15 mouse cellular contexts compared by ENCODE assay signal in genomic region chr8:120129547-120129946, GRCm38 (mm10). TPM values are rescaled to one million over a fixed set of nuclear protein-coding genes. Genes with fewer than 3 reads are reported as not detected.
A peak's percentile ranks its signal among the peaks of the same experiment; 100 is the strongest.
DNase-seq lines count a peak whose midpoint lies in the region; ATAC-seq lines count a peak whose summit lies in the region.
"Had no signal": no experiment of that assay in that cellular context is flagged by ENCODE, and none has a peak within 500 bp of the region (broad histone marks: within the 10 kb centered on the region; RNA-seq: fewer than 3 reads in every experiment).

No protein-coding gene starts in this region.

- H3K4me2 ChIP-seq in hindbrain, embryonic 13.5 days: no peak overlapping the region
- no peak overlapping the region for H3K4me2 ChIP-seq in hindbrain, embryonic 11.5 days (replicated peaks; ENCODE audit: low read depth, low read length)
- no peak overlapping the region for H3K4me2 ChIP-seq in embryonic facial prominence, embryonic 12.5 days (replicated peaks)
- H3K4me2 ChIP-seq: lung, embryonic 15.5 days had no signal

- no peak overlapping the region for H3K4me3 ChIP-seq in hindbrain, embryonic 13.5 days
- no peak overlapping the region for H3K4me3 ChIP-seq in hindbrain, embryonic 11.5 days (ENCODE audit: low read depth, low read length)
- H3K4me3 ChIP-seq in embryonic facial prominence, embryonic 12.5 days: no peak overlapping the region
- H3K4me3 ChIP-seq: gastrocnemius, adult 2 months; lung, embryonic 15.5 days had no signal

- H3K27ac ChIP-seq in hindbrain, embryonic 13.5 days: peak overlapping the region; percentile 9; the same call in 1 of the 2 replicates
- no peak overlapping the region; the same call in 1 of the 2 replicates for H3K27ac ChIP-seq in hindbrain, embryonic 11.5 days (ENCODE audit: low read depth, low read length)
- H3K27ac ChIP-seq in embryonic facial prominence, embryonic 12.5 days: peak overlapping the region; percentile 24; the same call in 1 of the 2 replicates
- H3K27ac ChIP-seq: gastrocnemius, adult 2 months; lung, embryonic 15.5 days had no signal

- WGBS in hindbrain, embryonic 13.5 days: 45% methylated on average over 4 of the region's 4 CpGs
- 51% methylated on average over 4 of the region's 4 CpGs for WGBS in hindbrain, embryonic 11.5 days
- WGBS in embryonic facial prominence, embryonic 12.5 days: 28% methylated on average over 4 of the region's 4 CpGs

- H3K4me1 ChIP-seq in hindbrain, embryonic 13.5 days (replicated peaks): peaks cover 44% of the 10 kb centered on the region
- H3K4me1 ChIP-seq in hindbrain, embryonic 11.5 days (replicated peaks; ENCODE audit: control insufficient read depth, insufficient read depth, low read length): 0 out of 2 replicates have a peak, but pooled peaks cover 5% of the 10 kb centered on the region
- peaks cover 12% of the 10 kb centered on the region for H3K4me1 ChIP-seq in embryonic facial prominence, embryonic 12.5 days

- DNase-seq in embryo, embryonic 10 days (ENCODE audit: low spot score): peak; percentile 51
- DNase-seq in embryo, embryonic 9.5 days (ENCODE audit: extremely low spot score): no peak
- DNase-seq in hindbrain, embryonic 11.5 days (ENCODE audit: low spot score): no peak
- peak; percentile 59 for DNase-seq in Muller cell, postnatal 12 days (ENCODE audit: inconsistent ontology term)
- DNase-seq in thymus, postnatal 10 days (ENCODE audit: low spot score in 2 of 2): no peak
- no peak for DNase-seq in frontal cortex, postnatal 10 days (ENCODE audit: low spot score in 2 of 2)
- DNase-seq: gastrocnemius, adult 2 months; kidney, adult 11 months; kidney, postnatal 4 days; liver had no signal

- H3K27me3 ChIP-seq in hindbrain, embryonic 13.5 days: no peaks in the 10 kb centered on the region
- H3K27me3 ChIP-seq in hindbrain, embryonic 11.5 days (ENCODE audit: control insufficient read depth, insufficient read depth, low read length): no peaks in the 10 kb centered on the region
- H3K27me3 ChIP-seq in embryonic facial prominence, embryonic 12.5 days: peaks cover 6% of the 10 kb centered on the region; the same call in 1 of the 2 replicates

- no peaks in the 10 kb centered on the region for H3K36me3 ChIP-seq in hindbrain, embryonic 13.5 days
- no peaks in the 10 kb centered on the region for H3K36me3 ChIP-seq in hindbrain, embryonic 11.5 days (ENCODE audit: control insufficient read depth, insufficient read depth, low read length)
- no peaks in the 10 kb centered on the region for H3K36me3 ChIP-seq in embryonic facial prominence, embryonic 12.5 days
- H3K36me3 ChIP-seq: lung, embryonic 15.5 days had no signal

- peak overlapping the region; percentile 13; the same call in 1 of the 2 replicates for H3K9ac ChIP-seq in hindbrain, embryonic 13.5 days
- no peak overlapping the region for H3K9ac ChIP-seq in hindbrain, embryonic 11.5 days (ENCODE audit: low read depth, low read length)
- H3K9ac ChIP-seq in embryonic facial prominence, embryonic 12.5 days: no peak overlapping the region
- H3K9ac ChIP-seq: lung, embryonic 15.5 days had no signal

- H3K9me3 ChIP-seq in hindbrain, embryonic 13.5 days: no peaks in the 10 kb centered on the region
- no peaks in the 10 kb centered on the region for H3K9me3 ChIP-seq in hindbrain, embryonic 11.5 days (ENCODE audit: control insufficient read depth, low read length)
- H3K9me3 ChIP-seq in embryonic facial prominence, embryonic 12.5 days: no peaks in the 10 kb centered on the region
- H3K9me3 ChIP-seq: lung, embryonic 15.5 days had no signal

- ATAC-seq in hindbrain, embryonic 13.5 days (ENCODE audit: low FRiP score): no peak
- no peak for ATAC-seq in hindbrain, embryonic 11.5 days (ENCODE audit: low FRiP score)
- ATAC-seq in embryonic facial prominence, embryonic 12.5 days (ENCODE audit: insufficient number of reproducible peaks, insufficient read depth, low FRiP score, low TSS enrichment): no peak
- ATAC-seq: activated CD4-positive, CD25-positive, alpha-beta regulatory T cell, adult 4 months had no signal

RNA-seq across cellular contexts. Expression of gene 6430548M08Rik, which starts 15.6 kb away (rescaled TPM):
- 23.2 and 24.8 TPM in 2 replicates for polyA plus RNA-seq in hindbrain, embryonic 13.5 days (2015; fragmentation: Nextera tagmentation; extraction: Ambion mirVana)
- polyA plus RNA-seq in hindbrain, embryonic 11.5 days (2014; fragmentation: Nextera tagmentation; extraction: Ambion mirVana): 9.8 and 11.2 TPM in 2 replicates
- 5.9 and 6.5 TPM in 2 replicates for polyA plus RNA-seq in embryonic facial prominence, embryonic 12.5 days (2016; fragmentation: Nextera tagmentation; extraction: Ambion mirVana)
- polyA plus RNA-seq: activated CD4-positive, CD25-positive, alpha-beta regulatory T cell, adult 4 months had no signal

RNA-seq across cellular contexts. Expression of gene Zdhhc7, which starts 28.3 kb away (rescaled TPM):
- polyA plus RNA-seq in hindbrain, embryonic 13.5 days (2015; fragmentation: Nextera tagmentation; extraction: Ambion mirVana): 27.9 and 29.3 TPM in 2 replicates
- polyA plus RNA-seq in hindbrain, embryonic 11.5 days (2014; fragmentation: Nextera tagmentation; extraction: Ambion mirVana): 24.6 and 25.2 TPM in 2 replicates
- polyA plus RNA-seq in embryonic facial prominence, embryonic 12.5 days (2016; fragmentation: Nextera tagmentation; extraction: Ambion mirVana): 34.7 and 38.9 TPM in 2 replicates

RNA-seq across cellular contexts. Expression of gene Fam92b, which starts 47.7 kb away (rescaled TPM):
- polyA plus RNA-seq in hindbrain, embryonic 13.5 days (2015; fragmentation: Nextera tagmentation; extraction: Ambion mirVana): 2.2 and 2.6 TPM in 2 replicates
- polyA plus RNA-seq in hindbrain, embryonic 11.5 days (2014; fragmentation: Nextera tagmentation; extraction: Ambion mirVana): 2.1 and 2.7 TPM in 2 replicates
- 0.70 and 1.7 TPM in 2 replicates for polyA plus RNA-seq in embryonic facial prominence, embryonic 12.5 days (2016; fragmentation: Nextera tagmentation; extraction: Ambion mirVana)
- polyA plus RNA-seq: activated CD4-positive, CD25-positive, alpha-beta regulatory T cell, adult 4 months; urinary bladder, adult 2 months had no signal

Comparison
In these comparisons a context has a peak if more than half of its experiments do, and no peak if none do; other contexts are left out.
1. DNase-seq: peak in embryo, embryonic 10 days (single experiment) and Muller cell, postnatal 12 days (single experiment); none in embryo, embryonic 9.5 days (single experiment), hindbrain, embryonic 11.5 days (single experiment), thymus, postnatal 10 days (0 of 2) and frontal cortex, postnatal 10 days (0 of 2).